Mouse (Mus musculus) MEL (cell line): ENCODE results near the gene Bves.

Experiments
- KAT2A ChIP-seq: conservative IDR thresholded peaks from 2 replicates; pipeline ENCODE4 v1.6.1; 2012; ENCODE audit warnings: low read depth, low read length, improper control_type of control experiment, inconsistent platforms
- NRF1 ChIP-seq: IDR thresholded peaks from 2 replicates; pipeline ENCODE4 v1.6.1; 2014; ENCODE audit warnings: low read depth, mild to moderate bottlenecking, inconsistent platforms, low read length, improper control_type of control experiment, moderate library complexity; ENCODE audit not compliant: poor library complexity, insufficient read depth, severe bottlenecking
- USF1 ChIP-seq: IDR thresholded peaks from 2 replicates; pipeline ENCODE4 v1.6.1; 2014; ENCODE audit warnings: low read depth, mild to moderate bottlenecking, inconsistent platforms, low read length, improper control_type of control experiment, moderate library complexity

GRCm38 (mm10) chr10:45366987-45367705 lies 31.6 kb downstream of the Bves start:
- no peak for TF ChIP-seq NRF1
- no peak for TF ChIP-seq KAT2A
- TF ChIP-seq USF1, result no peak
